Mouse (Mus musculus) B cell, adult 62 days (primary cell): ENCODE data around the gene Ankrd61. TPM values are rescaled to one million over a fixed set of nuclear protein-coding genes. Genes with fewer than 3 reads are reported as not detected.

Source experiments
- total RNA-seq: library from RNA; stranded (reverse); gene quantifications from 4 replicates; pipeline ENCODE4 v1.2.4, GENCODE M21; 2023

Gene Ankrd61
- total RNA-seq, result 0.39 TPM in 1 of 4 replicates, not detected in the others

DNA sequence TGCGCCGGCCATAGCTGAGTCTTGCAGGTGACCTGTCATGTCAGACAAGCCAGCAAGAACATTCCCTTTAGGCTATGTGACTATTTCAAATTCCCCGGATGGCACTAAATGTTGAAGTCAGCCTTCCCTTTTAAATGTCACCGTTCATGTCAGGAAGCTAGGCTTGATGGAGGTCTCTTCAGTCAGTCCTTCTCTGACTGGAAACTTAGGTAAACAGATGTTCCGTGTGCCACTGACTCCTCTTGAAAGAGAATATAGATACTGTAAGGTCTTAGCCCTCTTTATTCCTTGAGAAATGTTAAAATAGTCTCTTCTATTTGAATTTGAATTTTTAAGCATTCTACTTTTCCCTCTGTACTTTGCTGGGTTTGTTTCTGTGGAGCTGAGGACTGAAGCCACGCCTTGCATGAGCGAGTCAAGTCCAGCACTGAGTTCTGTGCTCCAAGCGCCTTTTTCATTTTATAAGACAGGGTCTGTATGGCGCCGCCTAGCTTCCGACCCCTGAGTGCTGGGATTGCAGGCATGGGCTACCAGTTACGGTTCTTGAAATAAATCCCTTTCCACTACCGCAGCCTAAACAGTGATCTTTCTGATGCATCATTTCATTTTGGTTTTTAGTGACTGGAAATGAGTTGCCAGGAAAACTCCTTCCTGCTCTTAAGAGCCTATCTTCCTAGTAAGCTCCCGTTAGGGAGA is at the start of gene Ankrd61:
TSS of gene Ankrd61 (minus strand) at position 51 of the 696 bp plus-strand sequence.

DNA sequence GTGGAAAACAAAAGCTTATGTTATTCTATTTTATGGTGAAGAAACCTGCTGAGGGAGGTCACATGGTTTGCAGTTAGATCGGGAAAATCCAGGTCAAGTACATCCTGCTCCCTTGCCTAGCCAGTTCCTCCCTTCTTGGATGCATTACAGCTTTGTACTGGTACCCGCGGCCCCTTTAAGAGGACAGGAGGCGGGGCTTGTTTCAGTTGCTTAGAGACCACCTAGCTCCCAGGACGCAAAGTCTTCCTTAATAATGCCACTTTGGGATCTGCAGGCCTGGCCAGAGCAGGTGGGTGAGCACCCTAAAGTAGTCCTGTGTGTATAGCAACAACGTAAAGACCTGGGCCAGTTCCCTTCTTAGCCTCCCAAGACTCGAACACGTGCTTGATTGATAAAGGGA is 35.3 kb upstream of the Ankrd61 start, which contains the start of gene Rsph10b:
TSS of gene Rsph10b (plus strand) at position 205 of the 400 bp plus-strand sequence.

DNA sequence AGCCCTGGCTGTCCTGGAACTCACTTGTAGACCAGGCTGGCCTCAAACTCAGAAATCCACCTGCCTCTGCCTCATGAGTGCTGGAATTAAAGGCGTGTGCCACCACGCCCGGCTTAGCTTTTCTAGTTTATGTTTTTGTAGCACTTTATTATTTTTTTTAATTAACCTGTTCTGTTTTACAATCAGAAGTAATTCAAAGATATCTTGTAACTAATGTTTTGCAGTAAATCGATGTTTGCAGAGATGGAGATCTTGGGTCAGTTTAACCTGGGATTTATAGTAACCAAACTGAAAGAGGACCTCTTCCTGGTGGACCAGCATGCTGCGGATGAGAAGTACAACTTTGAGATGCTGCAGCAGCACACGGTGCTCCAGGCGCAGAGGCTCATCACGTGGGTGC is 30.4 kb upstream of the Ankrd61 start, which contains the start of gene Gm42421:
TSS of gene Gm42421 (plus strand) at position 301 of the 400 bp plus-strand sequence.

DNA sequence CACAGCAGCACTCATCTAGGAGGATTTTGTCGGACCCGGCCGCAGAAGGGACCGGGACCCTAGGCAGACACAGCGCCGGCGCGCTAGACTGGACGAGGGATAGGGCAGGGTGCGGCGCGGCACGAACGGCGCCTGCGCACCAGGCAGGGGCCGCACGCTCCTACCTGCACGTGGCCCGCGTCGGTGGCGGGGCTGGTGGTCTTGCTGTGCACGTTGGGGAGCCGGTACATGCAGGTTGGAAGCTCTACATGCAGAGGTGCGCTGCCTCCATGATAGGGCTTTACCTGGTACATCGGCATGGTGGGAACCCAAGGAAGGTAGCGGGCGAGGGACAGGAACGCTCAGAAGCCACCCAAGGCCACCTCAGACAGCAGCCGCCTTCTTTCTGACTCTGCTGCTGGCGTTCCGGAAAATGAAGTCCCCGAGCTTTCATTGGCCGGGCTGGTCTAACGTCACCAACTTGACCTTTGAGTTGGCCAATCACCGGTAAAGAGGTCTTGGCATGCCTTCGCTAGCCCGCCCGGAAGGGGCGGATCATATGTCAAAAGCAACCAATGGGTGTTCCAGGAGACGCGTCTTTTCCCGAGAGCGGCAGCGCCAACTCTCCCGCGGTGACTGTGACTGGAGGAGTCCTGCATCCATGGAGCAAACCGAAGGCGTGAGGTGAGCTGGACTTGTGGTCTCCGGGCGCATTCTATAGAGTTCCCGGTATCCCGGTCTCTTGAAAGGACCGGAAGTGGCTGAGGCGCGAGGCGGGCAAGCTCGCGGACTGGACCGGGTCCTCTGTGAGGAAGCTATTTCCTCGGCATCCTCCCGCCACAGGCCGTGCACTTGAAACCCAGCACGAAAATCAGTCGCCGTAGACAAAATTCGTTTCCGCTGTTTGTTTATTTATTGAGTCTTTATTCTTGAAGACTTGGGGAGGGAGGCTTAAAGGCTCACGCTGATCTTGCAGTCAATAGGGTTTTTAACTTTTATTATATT is 12.2 kb upstream of the Ankrd61 start, which contains the start of the genes Aimp2 and Pms2:
TSS of gene Aimp2 (minus strand) at position 431 of the 984 bp plus-strand sequence.
TSS of gene Pms2 (plus strand) at position 548 of the 984 bp plus-strand sequence.

Other genes starting within 250 kb of the Ankrd61 start
- gene Usp42, start 165.4 kb downstream of the Ankrd61 start, total RNA-seq, result 33.6 to 36.2 TPM (median 34.8 TPM) in 4 replicates
- 45.2 to 49.5 TPM (median 47.6 TPM) in 4 replicates for gene Eif2ak1, start 79.9 kb downstream of the Ankrd61 start, total RNA-seq
- gene Aimp2, start 12.2 kb upstream of the Ankrd61 start, total RNA-seq, result 12.3 to 18.2 TPM (median 14.6 TPM) in 4 replicates
- gene Pms2, start 12.3 kb upstream of the Ankrd61 start, total RNA-seq, result 22.7 to 28.7 TPM (median 25.5 TPM) in 4 replicates
- 1.1 to 3.9 TPM (median 1.9 TPM) in 4 replicates for gene Gm42421, start 30.5 kb upstream of the Ankrd61 start, total RNA-seq
- gene Rsph10b, start 35.4 kb upstream of the Ankrd61 start, total RNA-seq, result 0.39 to 2.1 TPM (median 1.1 TPM) in 4 replicates
- 93.6 to 109 TPM (median 103 TPM) in 4 replicates for gene Ccz1, start 117.2 kb upstream of the Ankrd61 start, total RNA-seq
- gene Ocm, start 129.0 kb upstream of the Ankrd61 start, total RNA-seq, result not detected in 4 replicates
- gene Lmtk2, start 202.8 kb upstream of the Ankrd61 start, total RNA-seq, result 54.3 to 57.5 TPM (median 56.3 TPM) in 4 replicates